Mouse (Mus musculus) MEL (cell line): Measurements from ENCODE around the gene Traip. TPM values are rescaled to one million over a fixed set of nuclear protein-coding genes. Genes with fewer than 3 reads are reported as not detected.

Experiments used
- DNase-seq: peaks from one replicate; pipeline ENCODE4 v3.0.0; 2011; ENCODE audit warnings: low read depth, low spot score
- H3K27ac ChIP-seq: 2 replicates; pipeline ENCODE4 v1.5.1; 2012; ENCODE audit warnings: low read depth, mild to moderate bottlenecking, control low read depth, low read length, moderate library complexity; ENCODE audit not compliant: control insufficient read depth
- H3K27me3 ChIP-seq, 2 experiments: fragments of 150-350 bp in 1 of 2; sonication (generic) in 1 of 2; 2 replicates each; pipeline ENCODE4 v1.6.1; 2012; ENCODE audit warnings: low read length in 2 of 2, mild to moderate bottlenecking in 2 of 2, improper control_type of control experiment in 1 of 2, moderate library complexity in 1 of 2; ENCODE audit not compliant: insufficient read depth in 2 of 2, control insufficient read depth in 1 of 2
- H3K36me3 ChIP-seq, 2 experiments: 2 replicates each; pipeline ENCODE4 v1.6.1; 2012 to 2014; ENCODE audit warnings: low read length in 2 of 2, improper control_type of control experiment in 1 of 2, inconsistent platforms in 1 of 2, mild to moderate bottlenecking in 1 of 2; ENCODE audit not compliant: insufficient read depth in 2 of 2, control insufficient read depth in 1 of 2
- H3K4me1 ChIP-seq, 2 experiments: fragments of 150-350 bp in 1 of 2; sonication (generic) in 1 of 2; 2 replicates each; pipeline ENCODE4 v1.6.1; 2012; ENCODE audit warnings: low read length in 2 of 2, improper control_type of control experiment in 1 of 2, mild to moderate bottlenecking in 1 of 2; ENCODE audit not compliant: insufficient read depth in 2 of 2, control insufficient read depth in 1 of 2
- H3K4me3 ChIP-seq, 2 experiments: fragments of 150-350 bp in 1 of 2; sonication (generic) in 1 of 2; 2 replicates each; pipeline ENCODE4 v1.5.1; 2012; ENCODE audit warnings: low read depth in 2 of 2, low read length in 2 of 2, mild to moderate bottlenecking in 2 of 2, moderate library complexity in 2 of 2, control low read depth in 1 of 2, improper control_type of control experiment in 1 of 2; ENCODE audit not compliant: control insufficient read depth in 1 of 2, insufficient read depth in 1 of 2
- H3K79me2 ChIP-seq: 2 replicates; pipeline ENCODE4 v1.6.1; 2012; ENCODE audit warnings: mild to moderate bottlenecking, low read length, moderate library complexity; ENCODE audit not compliant: control insufficient read depth, poor library complexity, insufficient read depth
- H3K9ac ChIP-seq: 2 replicates; pipeline ENCODE4 v1.6.1; 2012; ENCODE audit warnings: low read depth, mild to moderate bottlenecking, control low read depth, low read length, moderate library complexity; ENCODE audit not compliant: control insufficient read depth, poor library complexity, severe bottlenecking
- H3K9me3 ChIP-seq: fragments of 150-350 bp; sonication (generic); replicated peaks from 2 replicates; pipeline ENCODE4 v1.6.1; 2012; ENCODE audit warnings: mild to moderate bottlenecking, low read length, improper control_type of control experiment, moderate library complexity; ENCODE audit not compliant: insufficient read depth
- BHLHE40 ChIP-seq: IDR thresholded peaks from 2 replicates; pipeline ENCODE4 v1.6.1; 2012; ENCODE audit warnings: low read depth, mild to moderate bottlenecking, inconsistent platforms, low read length, improper control_type of control experiment, borderline replicate concordance
- CTCF ChIP-seq, 3 experiments: IDR thresholded peaks in 2 of 3; conservative IDR thresholded peaks in 1 of 3; 2 replicates each; pipeline ENCODE4 v1.5.1; 2011 to 2012; ENCODE audit warnings: low read length in 3 of 3, low read depth in 2 of 3, mild to moderate bottlenecking in 2 of 3, improper control_type of control experiment in 1 of 3, inconsistent platforms in 1 of 3, mixed read lengths in 1 of 3, moderate library complexity in 1 of 3; ENCODE audit not compliant: control insufficient read depth in 1 of 3, insufficient read depth in 1 of 3, poor library complexity in 1 of 3, severe bottlenecking in 1 of 3
- E2F4 ChIP-seq: IDR thresholded peaks from 2 replicates; pipeline ENCODE4 v1.6.1; 2011; ENCODE audit warnings: low read depth, low read length, improper control_type of control experiment, borderline replicate concordance
- EP300 ChIP-seq, 2 experiments: IDR thresholded peaks; 2 replicates each; pipeline ENCODE4 v1.6.1; 2011; ENCODE audit warnings: improper control_type of control experiment in 2 of 2, low read length in 2 of 2, low read depth in 1 of 2, mild to moderate bottlenecking in 1 of 2
- ETS1 ChIP-seq: IDR thresholded peaks from 2 replicates; pipeline ENCODE4 v1.6.1; 2012; ENCODE audit warnings: low read depth, mild to moderate bottlenecking, inconsistent platforms, low read length, improper control_type of control experiment, moderate library complexity
- GABPA ChIP-seq: IDR thresholded peaks from 2 replicates; pipeline ENCODE4 v1.6.1; 2012; ENCODE audit warnings: low read depth, mild to moderate bottlenecking, inconsistent platforms, low read length, improper control_type of control experiment, moderate library complexity
- JUND ChIP-seq: IDR thresholded peaks from 2 replicates; pipeline ENCODE4 v1.6.1; 2011; ENCODE audit warnings: low read depth, mild to moderate bottlenecking, improper control_type of control experiment, low read length
- MAFK ChIP-seq: IDR thresholded peaks from 2 replicates; pipeline ENCODE4 v1.6.1; 2011; ENCODE audit warnings: low read depth, mild to moderate bottlenecking, low read length, improper control_type of control experiment, borderline replicate concordance
- MAX ChIP-seq: IDR thresholded peaks from 2 replicates; pipeline ENCODE4 v1.6.1; 2011; ENCODE audit warnings: low read length, improper control_type of control experiment
- MAZ ChIP-seq: IDR thresholded peaks from 2 replicates; pipeline ENCODE4 v1.6.1; 2012; ENCODE audit warnings: low read depth, mild to moderate bottlenecking, inconsistent platforms, low read length, improper control_type of control experiment
- MYB ChIP-seq: IDR thresholded peaks from 2 replicates; pipeline ENCODE4 v1.6.1; 2011; ENCODE audit warnings: mild to moderate bottlenecking, low read depth, low read length, improper control_type of control experiment
- MYC ChIP-seq: IDR thresholded peaks from 2 replicates; pipeline ENCODE4 v1.6.1; 2011; ENCODE audit warnings: low read depth, mild to moderate bottlenecking, low read length, improper control_type of control experiment, moderate library complexity
- NELFE ChIP-seq: IDR thresholded peaks from 2 replicates; pipeline ENCODE4 v1.6.1; 2011; ENCODE audit warnings: low read depth, low read length, improper control_type of control experiment
- RAD21 ChIP-seq: IDR thresholded peaks from 2 replicates; pipeline ENCODE4 v1.6.1; 2011; ENCODE audit warnings: mild to moderate bottlenecking, low read depth, low read length, improper control_type of control experiment
- SIN3A ChIP-seq: IDR thresholded peaks from 2 replicates; pipeline ENCODE4 v1.6.1; 2012; ENCODE audit warnings: low read length, improper control_type of control experiment, inconsistent platforms
- SMC3 ChIP-seq: IDR thresholded peaks from 2 replicates; pipeline ENCODE4 v1.6.1; 2011; ENCODE audit warnings: low read depth, low read length, improper control_type of control experiment
- TBP ChIP-seq: IDR thresholded peaks from 2 replicates; pipeline ENCODE4 v1.8.0; 2011; ENCODE audit warnings: low read depth, low read length, improper control_type of control experiment
- TCF12 ChIP-seq: IDR thresholded peaks from 2 replicates; pipeline ENCODE4 v1.6.1; 2014; ENCODE audit warnings: low read depth, mild to moderate bottlenecking, inconsistent platforms, low read length, improper control_type of control experiment, moderate library complexity
- USF2 ChIP-seq, 2 experiments: IDR thresholded peaks; 2 replicates each; pipeline ENCODE4 v1.6.1; 2011 to 2012; ENCODE audit warnings: improper control_type of control experiment in 2 of 2, low read length in 2 of 2, borderline replicate concordance in 1 of 2, inconsistent platforms in 1 of 2, low read depth in 1 of 2, mild to moderate bottlenecking in 1 of 2; ENCODE audit not compliant: insufficient read depth in 1 of 2
- ZC3H11A ChIP-seq: IDR thresholded peaks from 2 replicates; pipeline ENCODE4 v1.6.1; 2012; ENCODE audit warnings: low read depth, mild to moderate bottlenecking, inconsistent platforms, low read length, improper control_type of control experiment
- ZMIZ1 ChIP-seq: IDR thresholded peaks from 2 replicates; pipeline ENCODE4 v1.6.1; 2012; ENCODE audit warnings: low read depth, mild to moderate bottlenecking, inconsistent platforms, low read length, improper control_type of control experiment, moderate library complexity
- polyA plus RNA-seq, 2 experiments: library from polyadenylated mRNA; stranded (reverse) in 1 of 2; unstranded in 1 of 2; fragments of >175 nt in 1 of 2; fragments of >200 nt in 1 of 2; gene quantifications; 2 replicates each; pipeline versions ENCODE4 v1.2.1 to v1.2.4; 2012; ENCODE audit warnings: low replicate concordance in 2 of 2, low read depth in 1 of 2; ENCODE audit not compliant: insufficient read length in 2 of 2, insufficient read depth in 1 of 2, missing spikeins in 1 of 2
- total RNA-seq: library from RNA; depleted of rRNA; stranded (reverse); fragments of 300-350 nt; gene quantifications from 2 replicates; pipeline ENCODE4 v1.2.3, GENCODE M21; 2012

Traip gene
- total and polyA plus RNA-seq, 3 experiments: 43.6 to 65.2 TPM; not detected in 1

- Histone ChIP-seq H3K9ac (no peak overlapping the region), H3K9me3 (no peaks in the 10 kb centered on the region), H3K4me3 (no peak overlapping the region), H3K27me3 (no peaks in the 10 kb centered on the region), H3K36me3 (peaks cover 0 to 17% of the 10 kb centered on the region in 2 experiments; a peak in 2 of 4 replicates), H3K27ac (no peak overlapping the region), H3K79me2 (no peaks in the 10 kb centered on the region), H3K4me1 (no peaks in the 10 kb centered on the region)
- TF ChIP-seq MAX: no peak
- no peak for TF ChIP-seq ETS1
- TF ChIP-seq NELFE: no peak
- TF ChIP-seq BHLHE40: no peak
- peak; percentile 57 for TF ChIP-seq SMC3
- no peak for TF ChIP-seq MYC
- no peak for TF ChIP-seq MYB
- TF ChIP-seq MAZ: no peak
- TF ChIP-seq RAD21: peak; percentile 10
- peak; percentile 24 to 52 (median 30); a peak in 5 of 6 replicates for TF ChIP-seq CTCF (IDR thresholded peaks at IDR 0.05 in 2 of 3, conservative IDR thresholded peaks at IDR 0.05 in 1 of 3; ENCODE audit: control insufficient read depth in 1 of 3, insufficient read depth in 1 of 3, low read depth in 2 of 3, low read length in 3 of 3, poor library complexity in 1 of 3, severe bottlenecking in 1 of 3)
- no peak for TF ChIP-seq GABPA
- DNase-seq: no peak
These were observed 11.0 kb downstream of the Traip start for GRCm38 (mm10) chr9:107960928-107961327.

DNA sequence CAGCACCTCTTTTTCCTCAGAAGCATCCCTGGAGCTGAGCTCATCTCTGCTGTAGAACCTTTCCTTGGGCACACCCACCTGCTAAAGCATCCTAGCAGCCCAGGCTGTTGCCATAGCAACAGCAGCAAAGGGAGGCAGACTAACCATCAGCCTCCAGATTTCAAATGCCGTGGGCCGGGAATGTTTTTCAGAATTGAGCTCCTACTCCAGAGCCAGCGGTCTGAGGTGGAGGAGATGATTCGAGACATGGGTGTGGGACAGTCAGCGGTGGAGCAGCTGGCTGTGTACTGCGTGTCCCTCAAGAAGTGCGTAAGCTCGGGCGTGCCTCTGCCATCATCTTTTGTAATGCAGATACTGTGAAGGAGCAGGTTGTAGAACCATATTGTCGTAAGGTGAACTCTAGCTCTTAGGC, 11.4 kb downstream of the Traip start:
- H3K36me3 ChIP-seq: peaks cover 0 to 14% of the 10 kb centered on the region in 2 experiments; a peak in 2 of 4 replicates

More for the DNA sequence above, 11.4 kb downstream of the Traip start:
- Histone ChIP-seq H3K27ac (no peak overlapping the region), H3K79me2 (no peaks in the 10 kb centered on the region), H3K9me3 (no peaks in the 10 kb centered on the region), H3K9ac (no peak overlapping the region), H3K27me3 (no peaks in the 10 kb centered on the region), H3K4me3 (no peak overlapping the region), H3K4me1 (no peaks in the 10 kb centered on the region)
- TF ChIP-seq TBP (no peak), USF2 (IDR thresholded peaks at IDR 0.05; ENCODE audit: borderline replicate concordance in 1 of 2, insufficient read depth in 1 of 2, low read depth in 1 of 2, low read length in 2 of 2) (no peak), EP300 (IDR thresholded peaks at IDR 0.05; ENCODE audit: low read depth in 1 of 2, low read length in 2 of 2) (no peak), TCF12 (no peak), CTCF (IDR thresholded peaks at IDR 0.05 in 2 of 3, conservative IDR thresholded peaks at IDR 0.05 in 1 of 3; ENCODE audit: control insufficient read depth in 1 of 3, insufficient read depth in 1 of 3, low read depth in 2 of 3, low read length in 3 of 3, poor library complexity in 1 of 3, severe bottlenecking in 1 of 3) (no peak), NELFE (no peak), ZMIZ1 (no peak), BHLHE40 (no peak), ZC3H11A (no peak), MAFK (no peak), E2F4 (no peak), MYC (no peak), MAZ (no peak), SIN3A (no peak), JUND (no peak)
- no peak for DNase-seq
